In the genomic region with DNA sequence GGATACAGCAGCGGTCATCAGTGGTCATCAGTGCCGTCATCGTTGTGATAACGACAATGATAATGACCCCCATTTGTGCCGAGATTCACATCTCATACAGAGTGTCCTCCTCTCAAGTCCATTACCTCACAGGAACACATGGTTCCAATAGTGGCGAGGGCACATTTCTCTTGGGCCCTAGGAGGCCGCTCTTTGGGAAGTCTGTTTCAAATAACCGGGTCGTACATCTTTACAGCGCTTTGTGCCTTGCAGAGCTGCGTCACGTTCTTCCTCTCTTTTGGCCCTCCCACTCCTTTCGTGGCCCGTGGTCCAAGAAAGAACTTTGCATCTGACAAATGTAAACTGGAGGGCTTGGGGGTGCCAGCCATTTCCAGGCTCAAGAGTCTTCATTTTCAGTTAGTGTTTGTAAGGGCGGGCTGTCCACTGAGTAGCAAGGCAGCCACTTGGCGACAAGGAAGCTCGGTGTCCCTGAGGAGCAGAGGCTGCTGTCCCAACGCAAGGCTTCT, we compare ENCODE assay signal across 16 mouse cellular contexts.
"Had no signal": no experiment of that assay in that cellular context is flagged by ENCODE, and none has a peak within 500 bp of the region (broad histone marks: within the 10 kb centered on the region; RNA-seq: fewer than 3 reads in every experiment).

No protein-coding gene starts in this region.

- H3K4me2 ChIP-seq: liver, embryonic 12.5 days; lung, embryonic 14.5 days; midbrain, embryonic 13.5 days; neural tube, embryonic 13.5 days had no signal

- H3K36me3 ChIP-seq: liver, embryonic 12.5 days; midbrain, embryonic 13.5 days; neural tube, embryonic 13.5 days had no signal

- H3K27me3 ChIP-seq: neural tube, embryonic 13.5 days had no signal

- H3K9ac ChIP-seq: liver, embryonic 12.5 days; lung, embryonic 14.5 days; midbrain, embryonic 13.5 days; neural tube, embryonic 13.5 days had no signal

- H3K4me3 ChIP-seq: liver, embryonic 12.5 days; megakaryocyte, embryonic 14.5 days; midbrain, embryonic 13.5 days; myocyte; neural tube, embryonic 13.5 days had no signal

- ATAC-seq: liver, embryonic 12.5 days; midbrain, embryonic 13.5 days had no signal

- H3K4me1 ChIP-seq: liver, embryonic 12.5 days; midbrain, embryonic 13.5 days had no signal

- DNase-seq: kidney, adult 9 months; kidney, postnatal 36 days; layer of hippocampus, adult 9-11 months; layer of hippocampus, postnatal 36 days; lung, embryonic 14.5 days; lung, postnatal 14 days; retina, postnatal 1 day; thymus, postnatal 4 days had no signal

- H3K9me3 ChIP-seq: liver, embryonic 12.5 days; megakaryocyte, embryonic 14.5 days; midbrain, embryonic 13.5 days; neural tube, embryonic 13.5 days had no signal

- H3K27ac ChIP-seq: kidney, postnatal 0 days; liver, embryonic 12.5 days; macrophage; midbrain, embryonic 13.5 days; neural tube, embryonic 13.5 days; stomach, postnatal 0 days had no signal
